Mouse (Mus musculus) lung, embryonic 16.5 days (tissue): ENCODE measurements around the gene Gm45808. TPM values are rescaled to one million over a fixed set of nuclear protein-coding genes. Genes with fewer than 3 reads are reported as not detected.

Source experiments
- ATAC-seq: fragments of 200-750 bp; cut with Nextera tagmentation; 2 replicates; pipeline ENCODE4 v1.8.0; 2017; ENCODE audit warnings: low read depth, mild to moderate bottlenecking, moderate library complexity
- H3K27ac ChIP-seq: fragments of 300-500 bp; sonication (generic); 2 replicates; pipeline ENCODE4 v1.5.1; 2014; ENCODE audit warnings: mild to moderate bottlenecking, control low read depth, low read length
- H3K27me3 ChIP-seq: fragments of 300-500 bp; sonication (generic); 2 replicates; pipeline ENCODE4 v1.6.1; 2014; ENCODE audit warnings: low read depth, low read length, mixed read lengths; ENCODE audit not compliant: control insufficient read depth, insufficient read depth
- H3K36me3 ChIP-seq: fragments of 300-500 bp; sonication (generic); 2 replicates; pipeline ENCODE4 v1.6.1; 2014; ENCODE audit warnings: low read length; ENCODE audit not compliant: control insufficient read depth, insufficient read depth
- H3K4me1 ChIP-seq: fragments of 300-500 bp; sonication (generic); replicated peaks from 2 replicates; pipeline ENCODE4 v1.6.1; 2014; ENCODE audit warnings: low read length, mixed read lengths; ENCODE audit not compliant: control insufficient read depth, insufficient read depth
- H3K4me2 ChIP-seq: fragments of 300-500 bp; sonication (generic); 2 replicates; pipeline ENCODE4 v1.6.1; 2014; ENCODE audit warnings: low read depth, low read length, control low read depth
- H3K4me3 ChIP-seq: fragments of 300-500 bp; sonication (generic); 2 replicates; pipeline ENCODE4 v1.5.1; 2014; ENCODE audit warnings: mild to moderate bottlenecking, low read length, control low read depth
- H3K9ac ChIP-seq: fragments of 300-500 bp; sonication (generic); 2 replicates; pipeline ENCODE4 v1.6.1; 2014; ENCODE audit warnings: low read length, control low read depth
- H3K9me3 ChIP-seq: fragments of 300-500 bp; sonication (generic); 2 replicates; pipeline ENCODE4 v1.6.1; 2016; ENCODE audit warnings: low read length; ENCODE audit not compliant: control insufficient read depth
- WGBS: fragments of 180-500 bp; shearing (Covaris S2); extraction: QIAGEN DNeasy Blood & Tissue Kit; methylation state at CpG from one replicate; pipeline ENCODE4 v1.1.7; 2014; 5-methylcytosine and 5-hydroxymethylcytosine counted together
- polyA plus RNA-seq: library from polyadenylated mRNA; unstranded; fragments of >200 nt; fragmentation: Nextera tagmentation; extraction: Ambion mirVana; gene quantifications from 2 replicates; pipeline ENCODE4 v1.2.1, GENCODE M21; 2015

The Gm45808 gene
- polyA plus RNA-seq, 1 experiment from 2014 or later: not detected

DNA sequence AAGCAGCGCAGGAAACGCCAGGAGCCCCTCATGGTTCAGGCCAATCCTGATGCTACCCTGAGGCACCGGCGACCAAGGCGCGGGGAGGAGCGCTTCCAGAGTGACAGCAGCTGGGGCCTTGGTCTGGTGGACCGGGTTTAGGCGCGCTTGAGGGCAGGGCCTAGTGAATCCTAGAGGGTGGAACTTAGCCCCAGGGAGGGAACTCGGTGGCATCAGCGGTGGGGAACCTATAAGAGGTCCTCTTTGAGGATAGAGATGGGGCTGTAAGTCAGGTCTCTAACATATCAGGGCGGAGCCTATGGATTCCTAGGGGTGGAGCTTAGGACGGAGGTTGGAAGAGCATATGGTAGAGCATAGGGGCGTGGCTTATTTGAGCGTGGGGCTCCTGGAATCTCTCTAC lies 28.8 kb upstream of the Gm45808 start:
- H3K4me3 ChIP-seq: no peak overlapping the region
- H3K4me2 ChIP-seq: no peak overlapping the region; the same call in 1 of the 2 replicates
- H3K27me3 ChIP-seq: no peaks in the 10 kb centered on the region
- H3K9ac ChIP-seq: 0 out of 2 replicates have a peak overlapping the region, but pooled peaks have one; percentile 6
- no peaks in the 10 kb centered on the region for H3K36me3 ChIP-seq
- 26% methylated on average over 16 of the region's 16 CpGs for WGBS
- no peaks in the 10 kb centered on the region for H3K9me3 ChIP-seq
- ATAC-seq: peak; percentile 27
- H3K4me1 ChIP-seq: no peaks in the 10 kb centered on the region; the same call in 1 of the 2 replicates
- no peak overlapping the region for H3K27ac ChIP-seq

GRCm38 (mm10) chr7:45514411-45514810 lies 27.8 kb upstream of the Gm45808 start:
- H3K4me3 ChIP-seq: no peak overlapping the region
- peaks cover 2% of the 10 kb centered on the region for H3K4me1 ChIP-seq
- no peak overlapping the region for H3K27ac ChIP-seq
- no peaks in the 10 kb centered on the region for H3K27me3 ChIP-seq
- 77% methylated on average over 7 of the region's 7 CpGs for WGBS
- ATAC-seq: no peak
- H3K4me2 ChIP-seq: no peak overlapping the region
- no peaks in the 10 kb centered on the region for H3K9me3 ChIP-seq
- no peaks in the 10 kb centered on the region for H3K36me3 ChIP-seq
- H3K9ac ChIP-seq: no peak overlapping the region

GRCm38 (mm10) chr7:45509912-45510787 lies 23.5 kb upstream of the Gm45808 start, which contains the start of gene Nucb1:
TSS of gene Nucb1 (minus strand) at chr7:45510406.
- Histone ChIP-seq H3K9ac (peak within 1 kb of the TSS; percentile 92), H3K36me3 (peaks cover 11% of the 10 kb centered on the region), H3K4me3 (peak within 1 kb of the TSS; percentile 89), H3K4me2 (peak within 1 kb of the TSS; percentile 91), H3K27me3 (no peaks in the 10 kb centered on the region), H3K27ac (peak within 1 kb of the TSS; percentile 97), H3K4me1 (peaks cover 8% of the 10 kb centered on the region), H3K9me3 (no peaks in the 10 kb centered on the region)
- WGBS: under 1% methylated on average over 44 of the region's 44 CpGs
- ATAC-seq: peak; percentile 94

GRCm38 (mm10) chr7:45509181-45509882 lies 22.7 kb upstream of the Gm45808 start:
- H3K27ac ChIP-seq: no peak overlapping the region
- 21% methylated on average over 19 of the region's 19 CpGs for WGBS
- ATAC-seq: peak; percentile 27
- peaks cover 8% of the 10 kb centered on the region for H3K4me1 ChIP-seq
- H3K9me3 ChIP-seq: no peaks in the 10 kb centered on the region
- H3K4me2 ChIP-seq: peak overlapping the region; percentile 91
- peak overlapping the region; percentile 89 for H3K4me3 ChIP-seq
- H3K9ac ChIP-seq: peak overlapping the region; percentile 92
- peaks cover 11% of the 10 kb centered on the region for H3K36me3 ChIP-seq
- no peaks in the 10 kb centered on the region for H3K27me3 ChIP-seq

- Histone ChIP-seq H3K9ac (no peak overlapping the region), H3K4me2 (peak overlapping the region; percentile 91; the same call in 1 of the 2 replicates), H3K4me1 (peaks cover 8% of the 10 kb centered on the region), H3K4me3 (no peak overlapping the region), H3K9me3 (no peaks in the 10 kb centered on the region), H3K27ac (no peak overlapping the region), H3K36me3 (peaks cover 11% of the 10 kb centered on the region), H3K27me3 (no peaks in the 10 kb centered on the region)
- ATAC-seq: no peak
- 86% methylated on average over 6 of the region's 6 CpGs for WGBS
Observed at GRCm38 (mm10) chr7:45508561-45508960, 21.9 kb upstream of the Gm45808 start.

- Histone ChIP-seq H3K9ac (no peak overlapping the region), H3K4me2 (no peak overlapping the region), H3K27me3 (no peaks in the 10 kb centered on the region), H3K4me1 (peaks cover 8% of the 10 kb centered on the region), H3K27ac (no peak overlapping the region), H3K4me3 (no peak overlapping the region), H3K9me3 (no peaks in the 10 kb centered on the region), H3K36me3 (peaks cover 14% of the 10 kb centered on the region)
- ATAC-seq: no peak
- WGBS: 81% methylated on average over 6 of the region's 6 CpGs
Observed at GRCm38 (mm10) chr7:45507583-45507982, 21.0 kb upstream of the Gm45808 start.

DNA sequence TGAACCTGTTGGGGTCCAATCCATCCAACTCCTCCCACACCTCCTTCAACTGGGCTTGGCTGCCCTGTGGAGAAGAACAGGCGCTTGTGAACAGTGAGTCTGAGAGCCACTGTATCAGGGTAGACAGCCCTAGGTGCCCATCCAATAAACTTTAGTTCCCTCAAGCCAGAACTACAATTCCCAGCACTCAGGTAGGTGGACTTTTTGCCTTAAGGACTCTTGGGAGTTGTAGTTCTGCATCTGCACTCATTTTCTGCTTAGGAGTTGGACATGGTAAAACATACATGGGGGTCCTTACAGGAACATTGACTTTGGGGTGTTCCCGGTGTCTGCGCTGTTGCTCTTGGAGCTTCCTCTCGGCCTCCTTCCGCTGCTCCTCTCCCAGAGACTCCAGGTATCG lies 11.8 kb upstream of the Gm45808 start:
- ATAC-seq: no peak
- H3K9ac ChIP-seq: no peak overlapping the region
- no peak overlapping the region for H3K27ac ChIP-seq
- no peak overlapping the region for H3K4me3 ChIP-seq
- no peak overlapping the region for H3K4me2 ChIP-seq
- no peaks in the 10 kb centered on the region for H3K27me3 ChIP-seq
- 95% methylated on average over 6 of the region's 6 CpGs for WGBS
- no peaks in the 10 kb centered on the region for H3K4me1 ChIP-seq
- H3K9me3 ChIP-seq: no peaks in the 10 kb centered on the region
- H3K36me3 ChIP-seq: peaks cover 47% of the 10 kb centered on the region

- H3K4me3 ChIP-seq: no peak overlapping the region
- H3K36me3 ChIP-seq: peaks cover 33% of the 10 kb centered on the region
- WGBS: 87% methylated on average over 9 of the region's 9 CpGs
- H3K4me1 ChIP-seq: 0 out of 2 replicates have a peak, but pooled peaks cover 2% of the 10 kb centered on the region
- H3K9ac ChIP-seq: no peak overlapping the region
- no peaks in the 10 kb centered on the region for H3K9me3 ChIP-seq
- H3K4me2 ChIP-seq: no peak overlapping the region
- no peak for ATAC-seq
- no peaks in the 10 kb centered on the region for H3K27me3 ChIP-seq
- no peak overlapping the region for H3K27ac ChIP-seq
Observed at GRCm38 (mm10) chr7:45494548-45494947, 7.9 kb upstream of the Gm45808 start.

DNA sequence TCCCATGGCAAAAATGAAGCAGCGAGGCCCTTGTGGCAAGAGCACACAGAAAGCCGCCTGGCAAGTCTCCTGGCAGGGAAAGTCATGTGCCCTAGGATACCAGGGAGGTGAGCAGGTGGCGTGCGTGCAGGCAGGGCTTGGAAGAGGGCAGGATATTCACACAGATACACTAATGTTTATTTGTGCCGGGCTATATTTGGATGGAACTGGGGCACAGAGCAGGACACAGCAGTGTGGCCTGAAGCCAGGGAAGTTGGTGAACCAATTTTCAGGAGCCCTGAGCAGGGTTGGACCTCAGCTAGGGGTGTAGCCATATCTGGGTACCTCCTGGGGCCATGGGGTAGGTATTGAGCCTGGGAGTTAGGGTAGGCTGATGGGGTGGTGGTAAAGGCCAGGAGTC lies 6.3 kb upstream of the Gm45808 start:
- no peak for ATAC-seq
- H3K36me3 ChIP-seq: peaks cover 27% of the 10 kb centered on the region
- 83% methylated on average over 5 of the region's 5 CpGs for WGBS
- no peak overlapping the region for H3K4me3 ChIP-seq
- H3K4me1 ChIP-seq: 0 out of 2 replicates have a peak, but pooled peaks cover 2% of the 10 kb centered on the region
- no peaks in the 10 kb centered on the region for H3K27me3 ChIP-seq
- no peak overlapping the region for H3K27ac ChIP-seq
- H3K9ac ChIP-seq: no peak overlapping the region
- no peak overlapping the region for H3K4me2 ChIP-seq
- no peaks in the 10 kb centered on the region for H3K9me3 ChIP-seq
